Mouse (Mus musculus): ENCODE measurements around the gene Plpp2.

Gene Plpp2

GRCm38 (mm10) chr10:79527453-79527845 is 6.1 kb downstream of the Plpp2 start:
- no peak for DNase-seq

GRCm38 (mm10) chr10:79526661-79527452 is 6.7 kb downstream of the Plpp2 start:
- no peak for DNase-seq

- peak in 1 of 2 experiments; percentile 27 for DNase-seq
Measured at GRCm38 (mm10) chr10:79525456-79526325, 7.9 kb downstream of the Plpp2 start.

GRCm38 (mm10) chr10:79524433-79524832 is 9.2 kb downstream of the Plpp2 start:
- DNase-seq = no peak

GRCm38 (mm10) chr10:79506709-79507108 is 26.9 kb downstream of the Plpp2 start:
- DNase-seq = no peak

- no peak for DNase-seq
Measured at GRCm38 (mm10) chr10:79502830-79503644, 30.6 kb downstream of the Plpp2 start.

GRCm38 (mm10) chr10:79496701-79497288 is 36.8 kb downstream of the Plpp2 start:
- no peak for DNase-seq

- DNase-seq = no peak
Measured at GRCm38 (mm10) chr10:79495886-79496285, 37.7 kb downstream of the Plpp2 start.
